Mouse (Mus musculus) heart, embryonic 10.5 days (tissue): ENCODE measurements around the gene Mpp2. TPM values are rescaled to one million over a fixed set of nuclear protein-coding genes. Genes with fewer than 3 reads are reported as not detected.
A peak's percentile ranks its signal among the peaks of the same experiment; 100 is the strongest.

Experiments used
- DNase-seq: peaks from one replicate; pipeline ENCODE4 v3.0.0-alpha.2; 2017; ENCODE audit warnings: low spot score
- H3K27ac ChIP-seq: fragments of 300-500 bp; sonication (generic); 2 replicates; pipeline ENCODE4 v1.5.1; 2016; ENCODE audit warnings: mild to moderate bottlenecking
- H3K27me3 ChIP-seq: fragments of 300-500 bp; sonication (generic); 2 replicates; pipeline ENCODE4 v1.6.1; 2016; ENCODE audit warnings: mild to moderate bottlenecking; ENCODE audit not compliant: poor library complexity, insufficient read depth, severe bottlenecking
- H3K36me3 ChIP-seq: fragments of 300-500 bp; sonication (generic); 2 replicates; pipeline ENCODE4 v1.6.1; 2016; ENCODE audit warnings: mild to moderate bottlenecking, moderate library complexity
- H3K4me1 ChIP-seq: fragments of 300-500 bp; sonication (generic); 2 replicates; pipeline ENCODE4 v1.6.1; 2016; ENCODE audit warnings: mild to moderate bottlenecking
- H3K4me3 ChIP-seq: fragments of 300-500 bp; sonication (generic); 2 replicates; pipeline ENCODE4 v1.5.1; 2016; ENCODE audit warnings: mild to moderate bottlenecking, moderate library complexity
- H3K9me3 ChIP-seq: fragments of 300-500 bp; sonication (generic); 2 replicates; pipeline ENCODE4 v1.6.1; 2016; ENCODE audit warnings: mild to moderate bottlenecking, moderate library complexity
- WGBS: fragments of 180-500 bp; shearing (Covaris S2); methylation state at CpG from one replicate; pipeline ENCODE4 v1.1.7; 2016; 5-methylcytosine and 5-hydroxymethylcytosine counted together
- polyA plus RNA-seq: library from polyadenylated mRNA; unstranded; fragments of >200 nt; fragmentation: Nextera tagmentation; extraction: Ambion mirVana; gene quantifications from 2 replicates; pipeline ENCODE4 v1.2.1, GENCODE M21; 2016

Mpp2 gene
- 19.0 and 20.1 TPM in 2 replicates for polyA plus RNA-seq

DNA sequence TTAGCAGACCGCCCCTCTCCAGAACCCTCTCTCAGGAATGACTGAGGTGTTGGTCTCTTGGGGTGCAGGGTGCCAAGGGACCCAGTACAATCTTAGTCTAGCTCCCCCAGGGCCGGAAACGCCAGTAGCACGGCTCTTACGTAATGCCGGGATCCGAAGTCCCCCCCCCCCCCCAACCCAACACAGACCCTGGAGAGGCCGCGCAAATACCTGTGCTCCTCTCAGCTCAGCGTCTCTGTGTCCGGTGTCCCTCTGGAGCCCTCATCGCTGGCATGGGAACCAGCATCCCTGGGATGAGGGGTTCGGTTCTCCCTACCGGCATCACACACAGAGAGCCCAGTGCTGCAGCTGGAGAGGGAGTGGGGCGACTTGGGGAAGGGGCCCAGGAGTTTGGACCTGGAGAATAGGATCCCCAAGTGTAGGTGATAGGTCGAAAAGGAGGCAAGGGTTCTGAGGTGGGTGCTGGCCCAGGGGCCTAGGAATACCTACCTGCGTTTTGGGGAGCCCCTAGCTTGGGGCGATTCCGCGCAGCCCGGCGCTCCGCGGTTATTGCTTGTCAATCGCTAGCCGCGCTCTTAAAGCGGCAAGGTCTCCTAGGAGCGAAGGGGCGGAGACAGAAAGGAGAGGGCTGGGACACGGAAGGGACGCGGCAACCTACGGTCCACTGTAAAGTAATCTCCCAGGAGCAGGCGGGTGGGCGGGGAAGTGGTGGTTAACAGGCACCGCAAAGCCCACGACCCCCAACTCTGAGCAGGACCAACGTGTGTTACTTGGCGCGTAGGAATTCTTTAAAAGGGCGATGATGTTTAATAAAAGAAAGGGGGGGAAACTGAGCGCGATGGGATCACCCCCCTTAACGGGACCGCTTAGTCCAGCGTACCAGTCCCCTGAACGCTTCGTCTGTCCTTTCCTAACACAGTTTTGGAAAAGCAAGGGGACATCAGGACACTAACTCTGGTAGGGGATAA, at the start of gene Mpp2:
Mpp2 (minus strand) TSS at position 585 of the 968 bp plus-strand sequence.
- H3K27me3 ChIP-seq = no peaks in the 10 kb centered on the region
- H3K4me3 ChIP-seq = peak within 1 kb of the TSS; percentile 69
- no peaks in the 10 kb centered on the region for H3K9me3 ChIP-seq
- DNase-seq = peak; percentile 96
- peaks cover 14% of the 10 kb centered on the region for H3K36me3 ChIP-seq
- under 1% methylated on average over 49 of the region's 49 CpGs for WGBS
- peaks cover 41% of the 10 kb centered on the region for H3K4me1 ChIP-seq
- H3K27ac ChIP-seq = peak within 1 kb of the TSS; percentile 86

GRCm38 (mm10) chr11:102137625-102138446, 49.5 kb upstream of the Mpp2 start:
- 44% methylated on average over 13 of the region's 13 CpGs for WGBS
- no peaks in the 10 kb centered on the region for H3K9me3 ChIP-seq
- H3K4me3 ChIP-seq = peak overlapping the region; percentile 47
- H3K27me3 ChIP-seq = peaks cover 38% of the 10 kb centered on the region
- peaks cover 14% of the 10 kb centered on the region for H3K4me1 ChIP-seq
- no peak overlapping the region for H3K27ac ChIP-seq
- no peak for DNase-seq
- H3K36me3 ChIP-seq = no peaks in the 10 kb centered on the region

- no peaks in the 10 kb centered on the region for H3K36me3 ChIP-seq
- H3K4me3 ChIP-seq = no peak overlapping the region
- WGBS = 27% methylated on average over 4 of the region's 4 CpGs
- peaks cover 21% of the 10 kb centered on the region for H3K4me1 ChIP-seq
- H3K27me3 ChIP-seq = peaks cover 40% of the 10 kb centered on the region
- no peak overlapping the region for H3K27ac ChIP-seq
- DNase-seq = no peak
- H3K9me3 ChIP-seq = no peaks in the 10 kb centered on the region
Measured at GRCm38 (mm10) chr11:102134516-102134915, 46.2 kb upstream of the Mpp2 start.

GRCm38 (mm10) chr11:102117386-102117785, 29.1 kb upstream of the Mpp2 start:
- 73% methylated on average over 6 of the region's 6 CpGs for WGBS
- Histone ChIP-seq H3K27me3 (peaks cover 11% of the 10 kb centered on the region; the same call in 1 of the 2 replicates), H3K4me1 (0 out of 2 replicates have a peak, but pooled peaks cover 2% of the 10 kb centered on the region), H3K27ac (no peak overlapping the region), H3K9me3 (no peaks in the 10 kb centered on the region), H3K4me3 (no peak overlapping the region), H3K36me3 (no peaks in the 10 kb centered on the region)
- no peak for DNase-seq

DNA sequence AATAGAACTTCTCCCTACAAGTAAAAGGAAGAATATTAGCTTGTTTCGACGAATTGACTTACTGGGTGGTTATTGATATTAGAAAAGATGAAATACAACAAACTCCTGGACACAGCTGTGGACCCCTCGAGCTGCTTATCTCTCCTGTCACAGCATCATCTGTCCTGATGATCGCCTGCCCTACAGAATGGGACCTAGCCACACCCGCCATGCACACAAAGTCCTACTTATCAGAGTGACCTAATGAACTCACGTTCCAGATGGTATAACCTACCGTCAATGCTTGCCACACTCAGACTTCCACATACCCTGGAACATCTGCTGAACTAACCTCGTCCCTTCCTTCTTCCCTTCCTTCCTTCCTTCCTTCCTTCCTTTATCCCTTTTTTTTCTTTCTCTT, 27.9 kb upstream of the Mpp2 start:
- peaks cover 16% of the 10 kb centered on the region; the same call in 1 of the 2 replicates for H3K27me3 ChIP-seq
- H3K9me3 ChIP-seq = no peaks in the 10 kb centered on the region
- no peak overlapping the region for H3K4me3 ChIP-seq
- H3K4me1 ChIP-seq = 0 out of 2 replicates have a peak, but pooled peaks cover 2% of the 10 kb centered on the region
- 54% methylated on average over 8 of the region's 8 CpGs for WGBS
- no peak for DNase-seq
- H3K36me3 ChIP-seq = no peaks in the 10 kb centered on the region
- no peak overlapping the region for H3K27ac ChIP-seq

DNA sequence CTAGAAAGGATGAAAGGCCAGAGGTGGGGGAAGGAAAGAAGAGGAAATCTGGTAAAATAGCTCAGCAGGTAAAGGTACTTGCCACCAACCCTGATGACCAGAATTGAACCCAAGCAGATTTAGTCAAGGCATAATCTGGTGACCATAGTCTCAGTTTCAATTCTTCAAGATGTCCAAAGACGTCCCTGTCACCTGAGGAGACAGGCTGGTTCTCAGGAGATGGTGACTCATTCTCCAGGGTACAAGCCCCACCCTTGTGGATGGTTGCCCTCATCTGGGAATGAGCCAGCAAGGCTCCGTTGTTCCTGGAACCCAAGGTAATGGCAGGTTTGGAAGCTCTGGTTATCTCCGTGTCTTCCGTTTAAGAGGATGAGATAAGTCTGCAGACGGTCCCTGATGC, 23.3 kb upstream of the Mpp2 start:
- no peak for DNase-seq
- Histone ChIP-seq H3K36me3 (no peaks in the 10 kb centered on the region), H3K27me3 (peaks cover 52% of the 10 kb centered on the region), H3K4me1 (peaks cover 12% of the 10 kb centered on the region), H3K27ac (no peak overlapping the region), H3K9me3 (no peaks in the 10 kb centered on the region), H3K4me3 (no peak overlapping the region)
- 34% methylated on average over 5 of the region's 5 CpGs for WGBS

DNA sequence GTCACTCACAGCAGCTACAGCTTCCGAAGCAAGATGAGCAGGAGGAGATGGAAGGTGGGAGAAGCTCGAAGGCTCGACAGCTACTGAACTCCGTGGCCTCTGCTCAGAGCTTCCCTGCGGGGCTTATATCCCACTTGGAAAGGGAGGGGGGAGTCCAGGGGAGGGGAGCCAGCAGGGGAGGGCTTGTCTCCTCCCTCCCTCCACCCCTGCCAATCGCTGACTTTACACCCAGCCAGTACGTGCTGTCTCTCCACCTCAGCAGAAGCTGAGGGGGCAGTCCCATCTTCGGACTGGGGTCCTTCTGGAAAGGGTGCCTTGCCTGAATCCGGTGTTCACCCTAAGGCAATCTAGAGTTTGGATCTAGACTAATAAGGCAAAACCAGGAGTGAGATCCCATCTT, 19.4 kb upstream of the Mpp2 start, which contains the start of gene Pyy:
Pyy (minus strand) TSS at position 101 of the 400 bp plus-strand sequence.
- Histone ChIP-seq H3K27ac (no peak within 1 kb of the TSS; the same call in 1 of the 2 replicates), H3K36me3 (no peaks in the 10 kb centered on the region), H3K9me3 (no peaks in the 10 kb centered on the region), H3K4me3 (peak within 1 kb of the TSS; percentile 42), H3K27me3 (peaks cover 79% of the 10 kb centered on the region), H3K4me1 (peaks cover 14% of the 10 kb centered on the region)
- no peak for DNase-seq
- 10% methylated on average over 9 of the region's 9 CpGs for WGBS

- no peak overlapping the region; the same call in 1 of the 2 replicates for H3K27ac ChIP-seq
- H3K27me3 ChIP-seq = peaks cover 80% of the 10 kb centered on the region
- 4% methylated on average over 21 of the region's 21 CpGs for WGBS
- H3K36me3 ChIP-seq = no peaks in the 10 kb centered on the region
- no peaks in the 10 kb centered on the region for H3K9me3 ChIP-seq
- peaks cover 21% of the 10 kb centered on the region for H3K4me1 ChIP-seq
- H3K4me3 ChIP-seq = peak overlapping the region; percentile 42
- DNase-seq = no peak
Measured at GRCm38 (mm10) chr11:102106911-102107310, 18.6 kb upstream of the Mpp2 start.

DNA sequence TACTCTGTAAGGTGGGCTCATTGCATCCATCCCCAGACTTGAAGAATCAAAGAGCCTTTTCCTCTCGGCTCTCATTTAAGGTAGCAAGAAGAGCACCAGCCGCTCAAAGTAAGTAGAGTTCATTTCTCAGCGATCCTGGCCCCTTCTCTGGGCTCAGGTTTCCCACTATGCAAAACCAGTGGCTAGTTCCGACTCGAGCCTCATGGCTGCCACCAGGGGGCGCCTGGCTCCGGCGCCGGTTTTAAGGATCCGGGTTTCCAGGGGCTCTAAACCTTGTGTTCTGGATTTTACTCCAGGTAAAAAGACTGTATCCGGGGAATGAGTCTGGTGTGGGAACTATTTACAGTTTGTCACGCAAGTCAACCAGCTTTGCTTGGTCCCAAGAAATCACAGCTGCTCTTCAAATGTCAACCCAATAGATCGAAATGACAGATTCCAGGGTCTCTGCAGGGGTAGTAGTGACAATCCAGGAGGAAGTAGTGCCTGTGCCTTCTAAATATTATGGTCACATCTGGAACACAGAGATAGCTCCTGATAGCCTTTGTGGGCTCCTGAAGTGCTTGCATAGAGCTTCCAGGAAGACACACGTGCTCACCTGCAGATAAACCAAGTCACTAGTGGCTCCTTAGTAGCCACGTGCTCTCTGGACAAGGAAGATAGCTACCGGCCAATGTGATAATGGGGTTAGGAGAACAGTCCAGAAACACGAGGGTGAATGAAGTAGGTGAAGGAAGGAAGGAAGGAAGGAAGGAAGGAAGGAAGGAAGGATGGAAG, 14.4 kb upstream of the Mpp2 start:
- peaks cover 92% of the 10 kb centered on the region for H3K27me3 ChIP-seq
- no peaks in the 10 kb centered on the region for H3K9me3 ChIP-seq
- H3K4me1 ChIP-seq = peaks cover 29% of the 10 kb centered on the region
- 14% methylated on average over 17 of the region's 17 CpGs for WGBS
- no peaks in the 10 kb centered on the region for H3K36me3 ChIP-seq
- H3K27ac ChIP-seq = 0 out of 2 replicates have a peak overlapping the region, but pooled peaks have one; percentile 7
- no peak for DNase-seq
- peak overlapping the region; percentile 16; the same call in 1 of the 2 replicates for H3K4me3 ChIP-seq

DNA sequence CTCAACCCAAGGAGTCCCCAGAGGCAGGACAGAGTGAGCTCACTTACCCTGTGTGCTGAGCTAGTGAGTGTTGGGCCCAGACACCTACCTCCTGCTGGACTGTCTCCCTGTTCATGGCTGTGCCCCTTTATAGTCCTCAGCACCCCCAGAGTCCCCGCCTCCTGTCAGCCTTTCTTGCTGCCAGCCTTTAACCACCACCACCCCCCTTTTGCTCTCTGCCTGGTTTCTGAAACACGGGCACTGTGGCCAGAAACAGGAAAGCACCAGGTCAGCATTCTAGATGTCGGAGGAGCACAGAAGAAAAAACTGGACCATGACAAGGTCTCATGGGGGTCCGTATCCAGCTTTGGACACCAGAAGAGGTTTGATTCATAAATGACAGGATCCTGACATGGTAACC, 12.9 kb upstream of the Mpp2 start, which contains the start of gene Ppy:
Ppy (minus strand) TSS at position 101 of the 400 bp plus-strand sequence.
- Histone ChIP-seq H3K4me3 (peak within 1 kb of the TSS; percentile 16; the same call in 1 of the 2 replicates), H3K36me3 (no peaks in the 10 kb centered on the region), H3K9me3 (no peaks in the 10 kb centered on the region), H3K27me3 (peaks cover 81% of the 10 kb centered on the region), H3K4me1 (peaks cover 33% of the 10 kb centered on the region), H3K27ac (peak within 1 kb of the TSS; percentile 7; the same call in 1 of the 2 replicates)
- 74% methylated on average over 4 of the region's 4 CpGs for WGBS
- no peak for DNase-seq

- peaks cover 45% of the 10 kb centered on the region for H3K27me3 ChIP-seq
- DNase-seq = peak; percentile 97
- H3K9me3 ChIP-seq = no peaks in the 10 kb centered on the region
- WGBS = 4% methylated on average over 18 of the region's 18 CpGs
- H3K36me3 ChIP-seq = no peaks in the 10 kb centered on the region
- H3K4me1 ChIP-seq = peaks cover 44% of the 10 kb centered on the region
- H3K4me3 ChIP-seq = peak overlapping the region; percentile 49
- peak overlapping the region; percentile 73 for H3K27ac ChIP-seq
Measured at GRCm38 (mm10) chr11:102096887-102097391, 8.6 kb upstream of the Mpp2 start.

DNA sequence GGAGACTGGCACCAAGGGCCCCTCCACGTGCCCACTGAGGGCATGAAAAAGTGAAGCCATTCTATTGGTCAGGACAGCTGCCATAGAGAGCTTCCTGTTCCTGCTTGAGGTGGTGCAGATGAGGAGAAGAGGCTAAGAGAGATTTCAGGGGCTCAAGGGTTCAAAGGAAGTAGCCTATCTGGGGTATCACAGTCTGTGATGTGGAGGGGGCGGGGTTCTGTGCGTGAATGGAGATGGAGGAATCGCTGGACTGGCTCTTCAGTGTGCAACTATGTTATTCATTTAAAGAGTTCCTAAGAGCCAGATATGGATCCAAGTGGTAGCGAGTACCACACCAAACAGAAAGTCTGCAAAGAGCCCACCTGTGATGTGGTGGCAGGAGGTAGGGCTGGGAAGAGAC, 8.1 kb upstream of the Mpp2 start:
- no peaks in the 10 kb centered on the region for H3K36me3 ChIP-seq
- H3K27ac ChIP-seq = peak overlapping the region; percentile 73
- WGBS = 60% methylated on average over 5 of the region's 5 CpGs
- H3K4me1 ChIP-seq = peaks cover 40% of the 10 kb centered on the region
- DNase-seq = no peak
- peak overlapping the region; percentile 49 for H3K4me3 ChIP-seq
- H3K27me3 ChIP-seq = peaks cover 40% of the 10 kb centered on the region
- no peaks in the 10 kb centered on the region for H3K9me3 ChIP-seq
